Mouse (Mus musculus) heart, embryonic 13.5 days (tissue): ENCODE results near the gene Hyls1. TPM values are rescaled to one million over a fixed set of nuclear protein-coding genes. Genes with fewer than 3 reads are reported as not detected.

ENCODE experiments used
- ATAC-seq: fragments of 200-750 bp; cut with Nextera tagmentation; 2 replicates; pipeline ENCODE4 v1.8.0; 2017; ENCODE audit warnings: moderate TSS enrichment; ENCODE audit not compliant: insufficient number of reproducible peaks, low FRiP score, low TSS enrichment; ENCODE audit errors: extremely low read depth
- H3K27ac ChIP-seq: fragments of 300-500 bp; sonication (generic); replicated peaks from 2 replicates; pipeline ENCODE4 v1.5.1; 2015; ENCODE audit warnings: moderate library complexity, mild to moderate bottlenecking, inconsistent platforms
- H3K27me3 ChIP-seq: fragments of 300-500 bp; sonication (generic); replicated peaks from 2 replicates; pipeline ENCODE4 v1.6.1; 2015; ENCODE audit warnings: mild to moderate bottlenecking, inconsistent platforms
- H3K36me3 ChIP-seq: fragments of 300-500 bp; sonication (generic); 2 replicates; pipeline ENCODE4 v1.6.1; 2015; ENCODE audit warnings: mild to moderate bottlenecking, inconsistent platforms
- H3K4me1 ChIP-seq: fragments of 300-500 bp; sonication (generic); 2 replicates; pipeline ENCODE4 v1.6.1; 2015; ENCODE audit warnings: inconsistent platforms
- H3K4me2 ChIP-seq: fragments of 300-500 bp; sonication (generic); 2 replicates; pipeline ENCODE4 v1.6.1; 2015; ENCODE audit warnings: inconsistent platforms, mild to moderate bottlenecking, moderate library complexity
- H3K4me3 ChIP-seq: fragments of 300-500 bp; sonication (generic); 2 replicates; pipeline ENCODE4 v1.5.1; 2015; ENCODE audit warnings: moderate library complexity, mild to moderate bottlenecking, inconsistent platforms
- H3K9ac ChIP-seq: fragments of 300-500 bp; sonication (generic); 2 replicates; pipeline ENCODE4 v1.6.1; 2015; ENCODE audit warnings: inconsistent platforms, mild to moderate bottlenecking, moderate library complexity
- H3K9me3 ChIP-seq: fragments of 300-500 bp; sonication (generic); 2 replicates; pipeline ENCODE4 v1.6.1; 2016; ENCODE audit warnings: inconsistent platforms
- WGBS: fragments of 180-500 bp; shearing (Covaris S2); methylation state at CpG from one replicate; pipeline ENCODE4 v1.1.7; 2015; ENCODE audit warnings: mixed read lengths; 5-methylcytosine and 5-hydroxymethylcytosine counted together
- polyA plus RNA-seq: library from polyadenylated mRNA; unstranded; fragments of >200 nt; fragmentation: Nextera tagmentation; extraction: Ambion mirVana; gene quantifications from 2 replicates; pipeline ENCODE4 v1.2.1, GENCODE M21; 2015

The Hyls1 gene
- polyA plus RNA-seq, 1 experiment from 2014 or later: 11.5 TPM

DNA sequence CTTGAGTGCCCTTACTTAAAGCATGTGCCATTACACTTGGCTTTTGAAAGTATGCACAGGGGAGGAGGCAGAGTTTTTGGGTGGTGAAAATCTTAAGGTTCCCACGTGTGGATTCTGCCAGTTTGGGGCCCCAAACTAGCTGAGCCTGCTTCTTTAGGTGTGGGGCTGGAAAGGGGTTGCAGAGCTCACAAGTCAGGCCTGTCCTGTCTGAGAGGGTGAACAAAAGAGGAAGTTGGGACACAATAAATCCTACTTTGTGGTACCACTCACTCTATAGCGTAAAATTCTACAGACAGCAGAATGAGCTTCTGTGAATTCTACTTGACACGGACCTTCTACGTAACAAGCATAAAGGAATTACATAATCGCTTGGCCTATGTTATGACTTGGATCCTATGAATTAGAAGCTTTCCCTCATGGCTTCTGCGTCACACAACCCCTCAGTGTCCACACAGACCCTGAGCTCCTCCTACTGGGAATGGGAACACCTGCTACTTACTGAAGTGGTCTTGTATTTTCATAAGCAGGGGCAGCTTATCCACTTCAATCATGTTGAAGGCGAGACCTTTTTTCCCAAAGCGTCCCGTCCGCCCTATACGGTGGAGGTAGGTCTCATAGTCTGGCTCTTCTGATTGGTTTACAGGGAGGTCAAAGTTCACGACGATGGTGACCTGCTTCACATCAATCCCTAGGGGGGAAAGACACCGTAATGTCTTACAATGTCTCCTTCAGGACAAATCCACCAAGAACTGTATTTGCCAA, 26.9 kb downstream of the Hyls1 start:
- no peak for ATAC-seq

DNA sequence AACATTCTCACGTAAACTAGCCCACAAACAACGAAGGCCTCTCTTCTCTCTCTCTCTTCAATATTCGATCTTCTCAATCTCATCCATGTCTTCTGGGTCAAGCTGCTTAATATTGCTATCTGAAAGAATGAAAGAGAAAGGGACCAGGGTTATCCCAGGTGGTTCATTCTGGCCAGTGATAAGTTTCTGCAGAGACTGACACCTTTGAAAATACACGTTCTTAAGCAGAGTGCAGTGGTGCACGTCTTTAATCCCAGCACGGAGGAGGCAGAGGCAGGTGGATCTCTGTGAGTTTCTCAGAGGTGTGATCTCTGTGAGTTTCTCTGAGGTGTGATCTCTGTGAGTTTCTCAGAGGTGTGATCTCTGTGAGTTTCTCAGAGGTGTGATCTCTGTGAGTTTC, 28.3 kb downstream of the Hyls1 start:
- 55% methylated on average over 6 of the region's 6 CpGs for WGBS
- Histone ChIP-seq H3K4me3 (no peak overlapping the region), H3K4me1 (peaks cover 20% of the 10 kb centered on the region), H3K4me2 (no peak overlapping the region), H3K27me3 (no peaks in the 10 kb centered on the region), H3K9me3 (no peaks in the 10 kb centered on the region), H3K36me3 (no peaks in the 10 kb centered on the region), H3K27ac (no peak overlapping the region), H3K9ac (no peak overlapping the region)
- no peak for ATAC-seq

More for the DNA sequence above, 26.9 kb downstream of the Hyls1 start:
- H3K36me3 ChIP-seq: no peaks in the 10 kb centered on the region
- no peak overlapping the region for H3K4me2 ChIP-seq
- H3K27me3 ChIP-seq: no peaks in the 10 kb centered on the region
- 82% methylated on average over 14 of the region's 14 CpGs for WGBS
- peaks cover 8% of the 10 kb centered on the region for H3K4me1 ChIP-seq
- H3K9ac ChIP-seq: no peak overlapping the region
- no peak overlapping the region for H3K4me3 ChIP-seq
- H3K27ac ChIP-seq: no peak overlapping the region
- no peaks in the 10 kb centered on the region for H3K9me3 ChIP-seq

DNA sequence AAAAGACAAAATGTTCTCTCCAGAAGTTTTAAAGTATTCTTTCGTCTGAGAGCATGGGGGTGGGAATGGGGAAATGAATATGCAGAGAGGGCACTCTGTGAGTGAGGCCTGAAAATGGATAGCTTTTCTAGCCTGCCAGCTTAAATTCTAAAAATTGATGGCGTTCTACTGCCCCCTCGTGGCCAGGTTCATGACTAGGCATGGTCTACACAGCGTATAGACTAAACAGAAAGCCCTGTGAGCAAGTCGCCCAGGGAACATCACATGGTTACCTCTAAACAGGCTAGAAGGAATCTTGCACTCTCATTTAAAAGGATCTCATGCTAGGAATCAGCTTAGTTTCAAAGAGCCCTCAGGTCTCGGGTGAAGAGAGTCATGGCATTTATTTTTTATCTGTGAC, 28.7 kb downstream of the Hyls1 start:
- no peak overlapping the region for H3K27ac ChIP-seq
- ATAC-seq: no peak
- no peak overlapping the region for H3K9ac ChIP-seq
- no peaks in the 10 kb centered on the region for H3K27me3 ChIP-seq
- 10% methylated on average over 6 of the region's 6 CpGs for WGBS
- H3K4me1 ChIP-seq: peaks cover 20% of the 10 kb centered on the region
- H3K9me3 ChIP-seq: no peaks in the 10 kb centered on the region
- no peak overlapping the region for H3K4me3 ChIP-seq
- no peak overlapping the region for H3K4me2 ChIP-seq
- H3K36me3 ChIP-seq: no peaks in the 10 kb centered on the region

DNA sequence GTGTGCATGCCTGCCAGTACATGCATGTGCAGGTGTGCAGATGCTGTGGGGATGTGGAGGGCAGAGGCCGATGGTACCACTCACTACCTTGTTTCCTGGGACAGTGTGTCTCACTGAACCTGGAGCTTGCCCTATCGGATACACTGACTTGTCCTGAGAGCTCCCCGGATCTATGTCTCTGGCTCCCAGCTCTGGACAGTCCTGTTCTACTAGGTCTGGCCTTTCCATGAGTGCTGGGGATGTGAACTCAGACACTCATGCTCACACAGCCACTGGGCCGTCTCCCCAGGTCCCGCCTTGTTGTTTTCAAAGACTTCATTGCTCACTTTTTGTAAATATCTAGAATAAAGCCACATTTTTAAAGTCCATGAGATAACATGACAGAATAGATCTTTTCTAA, 29.2 kb downstream of the Hyls1 start:
- WGBS: 79% methylated on average over 5 of the region's 5 CpGs
- Histone ChIP-seq H3K27ac (no peak overlapping the region), H3K9ac (no peak overlapping the region), H3K36me3 (no peaks in the 10 kb centered on the region), H3K4me2 (no peak overlapping the region), H3K4me1 (peaks cover 20% of the 10 kb centered on the region), H3K4me3 (no peak overlapping the region), H3K9me3 (no peaks in the 10 kb centered on the region), H3K27me3 (no peaks in the 10 kb centered on the region)
- ATAC-seq: no peak

DNA sequence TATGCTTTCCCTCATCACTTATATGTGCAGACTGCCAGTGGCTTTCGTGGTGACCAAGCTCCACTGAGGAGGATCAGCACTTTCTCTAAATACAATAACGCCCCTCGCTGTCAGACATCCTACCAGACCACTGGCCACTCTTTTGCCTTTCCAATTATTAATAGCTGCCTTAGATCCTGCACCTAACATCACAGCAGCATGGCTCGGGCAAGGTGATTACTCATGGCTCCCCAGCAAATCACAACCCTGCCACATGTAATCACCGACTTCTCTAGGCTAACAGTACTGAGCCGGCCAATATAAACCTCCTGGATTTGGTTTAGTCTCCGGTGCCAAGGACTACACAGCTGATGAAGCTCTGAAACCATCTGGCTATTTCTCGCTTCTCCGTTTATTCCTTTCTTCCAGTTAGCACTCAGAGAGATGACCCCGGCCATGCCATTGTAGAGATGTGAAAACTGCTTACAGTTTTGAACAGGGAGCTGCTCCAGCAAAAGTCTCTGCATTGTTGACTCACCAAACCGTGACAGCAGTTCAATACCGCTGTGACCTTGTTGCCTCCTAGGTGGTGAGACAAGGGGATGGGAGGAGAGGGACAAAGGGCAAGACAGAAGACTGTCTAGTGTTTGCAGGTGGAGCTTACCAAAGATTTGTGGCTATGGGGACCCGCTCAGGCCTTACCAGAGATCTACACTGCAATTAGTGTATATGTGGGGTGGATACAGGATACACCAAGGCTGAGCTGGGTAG, 31.0 kb downstream of the Hyls1 start:
- Histone ChIP-seq H3K36me3 (no peaks in the 10 kb centered on the region), H3K9ac (no peak overlapping the region), H3K4me1 (peaks cover 24% of the 10 kb centered on the region), H3K9me3 (no peaks in the 10 kb centered on the region), H3K27me3 (no peaks in the 10 kb centered on the region), H3K4me2 (no peak overlapping the region), H3K4me3 (no peak overlapping the region), H3K27ac (no peak overlapping the region)
- 72% methylated on average over 13 of the region's 13 CpGs for WGBS
- no peak for ATAC-seq

DNA sequence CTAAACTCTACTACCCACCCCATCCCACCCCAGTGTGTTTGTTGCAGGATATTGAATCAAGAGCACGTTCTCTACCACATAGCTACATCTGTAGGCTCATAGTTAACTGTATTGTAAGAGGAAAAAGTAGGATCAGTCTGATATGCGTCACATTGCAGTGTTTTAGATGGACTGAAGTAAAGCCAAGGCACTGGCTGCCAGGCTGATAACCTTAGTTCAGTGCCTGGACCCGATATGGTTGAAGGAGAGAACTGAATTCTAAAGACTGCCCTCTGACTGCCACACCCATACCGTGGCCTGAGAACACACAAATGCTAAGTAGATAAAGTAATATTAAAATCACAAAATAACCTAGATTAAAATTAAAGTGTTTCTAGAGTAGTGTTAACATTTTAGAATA, 34.3 kb downstream of the Hyls1 start:
- ATAC-seq: no peak
- Histone ChIP-seq H3K27ac (no peak overlapping the region), H3K4me1 (peaks cover 24% of the 10 kb centered on the region), H3K9ac (no peak overlapping the region), H3K27me3 (no peaks in the 10 kb centered on the region), H3K4me2 (no peak overlapping the region), H3K4me3 (no peak overlapping the region), H3K36me3 (no peaks in the 10 kb centered on the region), H3K9me3 (no peaks in the 10 kb centered on the region)
- 61% methylated on average over 4 of the region's 4 CpGs for WGBS

DNA sequence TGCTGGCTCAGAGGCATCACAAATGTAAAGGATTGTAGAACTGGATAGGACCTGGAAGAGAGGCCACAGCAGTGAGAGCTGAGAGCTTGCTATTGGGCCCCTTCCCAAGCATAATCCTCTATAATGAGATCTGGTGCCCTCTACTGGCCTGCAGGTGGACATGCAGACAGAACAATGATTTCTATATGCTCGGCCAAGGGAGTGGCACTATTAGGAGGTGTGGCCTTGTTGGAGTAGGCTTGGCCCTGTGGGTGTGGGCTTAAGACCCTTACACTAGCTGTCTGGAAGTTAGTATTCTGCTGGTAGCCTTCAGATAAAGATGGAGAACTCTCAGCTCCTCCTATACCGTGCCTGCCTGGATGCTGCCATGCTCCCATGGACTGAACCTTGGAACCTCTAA, 35.1 kb downstream of the Hyls1 start:
- Histone ChIP-seq H3K4me3 (no peak overlapping the region), H3K27me3 (no peaks in the 10 kb centered on the region), H3K4me2 (no peak overlapping the region), H3K9ac (no peak overlapping the region), H3K9me3 (no peaks in the 10 kb centered on the region), H3K27ac (no peak overlapping the region), H3K4me1 (peaks cover 24% of the 10 kb centered on the region), H3K36me3 (no peaks in the 10 kb centered on the region)
- no peak for ATAC-seq
- 5% methylated on average over 2 of the region's 2 CpGs for WGBS

DNA sequence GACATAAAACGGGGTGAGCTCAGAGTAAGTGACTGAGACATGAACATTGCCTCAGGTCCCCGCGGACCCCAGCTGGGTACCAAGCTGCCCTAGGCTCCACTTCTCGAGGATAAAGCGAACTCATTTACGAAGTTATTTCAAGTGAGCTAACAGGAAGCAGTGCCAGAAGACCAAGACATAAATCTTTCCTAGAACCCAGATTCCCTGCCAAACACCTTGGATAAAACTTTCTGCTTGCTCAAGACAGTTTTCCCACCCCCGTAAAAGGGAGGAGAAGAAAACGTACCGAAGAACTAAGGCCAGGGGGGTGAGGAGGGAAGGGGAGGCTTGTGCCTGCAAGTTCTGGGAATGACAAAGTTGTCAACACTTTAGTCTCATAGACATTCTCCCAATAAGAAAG, 36.9 kb downstream of the Hyls1 start:
- H3K4me3 ChIP-seq: no peak overlapping the region
- no peaks in the 10 kb centered on the region for H3K27me3 ChIP-seq
- no peak overlapping the region for H3K9ac ChIP-seq
- no peaks in the 10 kb centered on the region for H3K36me3 ChIP-seq
- H3K4me2 ChIP-seq: no peak overlapping the region
- ATAC-seq: no peak
- peaks cover 21% of the 10 kb centered on the region for H3K4me1 ChIP-seq
- WGBS: 60% methylated on average over 9 of the region's 9 CpGs
- H3K27ac ChIP-seq: no peak overlapping the region; the same call in 1 of the 2 replicates
- H3K9me3 ChIP-seq: no peaks in the 10 kb centered on the region

DNA sequence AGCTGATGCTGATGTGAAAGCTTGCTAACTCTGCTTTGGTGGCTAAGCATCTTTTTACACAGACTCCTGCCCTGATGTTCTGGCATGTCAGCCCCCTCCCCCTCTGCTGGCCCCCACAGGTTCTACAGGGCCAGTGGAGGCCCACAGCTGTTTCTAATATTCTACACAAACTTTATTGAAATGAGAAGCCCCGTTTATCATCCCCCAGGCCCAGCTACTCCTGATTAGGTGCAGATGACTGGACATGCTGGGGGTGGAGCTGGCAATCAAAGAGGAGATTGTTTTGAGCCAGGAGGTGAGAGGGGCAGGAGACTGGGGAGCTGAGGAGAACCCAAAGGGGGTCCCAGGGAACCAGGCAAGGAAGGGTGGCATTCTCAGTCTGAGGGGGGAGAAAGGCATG, 40.4 kb downstream of the Hyls1 start:
- Histone ChIP-seq H3K27ac (peak overlapping the region; percentile 59), H3K36me3 (no peaks in the 10 kb centered on the region), H3K9ac (no peak overlapping the region), H3K4me3 (no peak overlapping the region), H3K4me1 (peaks cover 5% of the 10 kb centered on the region), H3K27me3 (no peaks in the 10 kb centered on the region), H3K9me3 (no peaks in the 10 kb centered on the region), H3K4me2 (no peak overlapping the region)
- no peak for ATAC-seq
- 25% methylated on average over 1 of the region's 1 CpGs for WGBS

DNA sequence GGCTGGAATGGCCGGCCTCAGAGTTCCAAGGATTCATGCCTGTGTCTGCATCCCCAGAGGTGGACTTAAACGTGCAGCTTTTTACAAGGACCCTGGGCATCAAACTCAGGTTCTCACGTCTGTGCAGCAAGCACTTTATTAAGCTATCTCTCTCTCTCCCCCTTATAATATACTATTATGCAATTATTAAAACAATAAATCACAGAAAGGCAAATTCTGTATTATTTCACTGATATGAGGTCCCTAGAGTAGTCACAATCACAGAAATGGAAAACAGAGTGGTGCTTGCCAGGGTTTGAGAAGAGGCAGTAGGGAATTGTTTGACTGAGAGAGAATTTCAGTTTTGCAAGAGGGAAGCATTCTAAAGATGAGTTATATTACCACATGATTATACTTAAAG, 41.1 kb downstream of the Hyls1 start:
- H3K4me3 ChIP-seq: no peak overlapping the region
- H3K4me2 ChIP-seq: no peak overlapping the region
- ATAC-seq: no peak
- H3K27ac ChIP-seq: peak overlapping the region; percentile 66; the same call in 1 of the 2 replicates
- no peaks in the 10 kb centered on the region for H3K9me3 ChIP-seq
- WGBS: 66% methylated on average over 3 of the region's 3 CpGs
- no peaks in the 10 kb centered on the region for H3K36me3 ChIP-seq
- no peaks in the 10 kb centered on the region for H3K27me3 ChIP-seq
- peaks cover 11% of the 10 kb centered on the region for H3K4me1 ChIP-seq
- H3K9ac ChIP-seq: no peak overlapping the region

DNA sequence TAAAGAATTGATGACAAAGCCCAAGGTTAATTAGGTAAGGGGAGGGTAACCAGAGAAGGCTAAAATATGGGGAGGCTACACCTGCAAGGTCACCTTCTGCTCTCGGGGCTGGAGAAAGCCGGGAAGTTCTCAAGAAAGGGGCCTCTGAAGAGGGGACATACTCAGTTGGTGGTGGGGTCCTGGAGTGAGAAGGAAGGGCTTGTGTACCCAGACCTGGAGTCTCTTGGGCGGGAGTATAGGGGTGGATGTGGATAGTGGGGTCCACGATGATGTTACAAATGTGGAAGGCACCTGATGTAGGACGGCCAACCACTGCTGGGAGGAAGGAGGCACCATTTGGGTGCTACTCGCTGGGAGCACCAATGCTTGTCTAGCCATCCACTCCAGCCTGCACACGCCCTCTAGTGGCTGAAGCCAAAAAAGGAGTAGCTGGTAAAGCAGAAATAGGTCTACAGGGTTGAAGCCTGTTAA, 46.2 kb downstream of the Hyls1 start:
- H3K27ac ChIP-seq: peak overlapping the region; percentile 69
- H3K4me2 ChIP-seq: peak overlapping the region; percentile 8
- WGBS: 18% methylated on average over 7 of the region's 7 CpGs

More for the DNA sequence above, 46.2 kb downstream of the Hyls1 start:
- no peak for ATAC-seq
- no peak overlapping the region for H3K4me3 ChIP-seq
- H3K36me3 ChIP-seq: no peaks in the 10 kb centered on the region
- H3K4me1 ChIP-seq: peaks cover 21% of the 10 kb centered on the region
- H3K27me3 ChIP-seq: no peaks in the 10 kb centered on the region
- no peak overlapping the region for H3K9ac ChIP-seq
- no peaks in the 10 kb centered on the region for H3K9me3 ChIP-seq
